Mouse (Mus musculus): ENCODE results near the gene Abcb1b.
"Not testable (repeated sequence)": the region's sequence is repeated elsewhere in the genome, so short reads cannot be mapped to it uniquely, and the experiment has no call there.

Abcb1b gene
- long read RNA-seq, experiment 1, full-length matches to known transcripts = 50 of 189 reads
- long read RNA-seq, experiment 1, partial matches to known transcripts = 99 of 189 reads
- long read RNA-seq, experiment 1, other reads (novel, unspliced or antisense) = 40 of 189 reads
- long read RNA-seq, experiment 2, full-length matches to known transcripts = 71 of 514 reads
- long read RNA-seq, experiment 2, partial matches to known transcripts = 327 of 514 reads
- long read RNA-seq, experiment 2, other reads (novel, unspliced or antisense) = 116 of 514 reads

DNA sequence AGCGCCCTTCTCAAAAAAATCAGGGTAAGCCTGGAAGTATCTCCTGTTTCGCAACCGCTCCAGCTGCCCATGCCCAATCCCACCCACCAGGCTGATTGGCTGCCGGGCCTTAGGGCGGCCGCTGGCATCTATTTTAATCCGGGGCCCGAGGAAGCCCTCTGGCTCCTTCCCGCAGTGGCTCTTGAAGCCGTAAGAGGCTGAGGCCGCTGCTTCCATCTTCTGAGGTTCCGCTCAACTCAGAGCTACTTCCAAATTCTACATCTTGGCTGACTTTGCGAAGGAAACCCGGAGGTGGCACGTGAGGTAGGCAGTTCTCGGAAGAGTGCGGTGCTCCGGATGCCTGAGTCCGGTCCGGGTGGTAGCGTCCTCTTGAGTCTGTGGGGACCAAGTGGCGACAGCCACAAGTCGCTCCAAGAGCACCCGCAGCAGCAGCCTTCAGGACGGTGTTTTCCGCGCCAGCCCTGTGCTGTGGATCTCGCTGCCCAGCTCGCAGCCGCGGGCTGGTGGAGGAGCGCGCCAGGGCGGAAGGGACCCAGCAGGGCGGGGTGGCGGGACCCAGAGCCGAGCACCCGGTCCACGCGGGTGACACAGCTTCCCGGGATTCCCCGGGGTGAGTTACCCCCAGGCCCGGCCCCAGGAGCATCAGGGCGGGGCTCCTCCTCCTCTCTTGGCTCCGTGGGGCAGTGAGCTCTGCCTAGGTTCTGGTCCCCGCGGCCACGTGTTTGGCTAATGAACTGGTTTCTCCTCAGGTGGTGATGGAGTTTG lies at the start of gene Abcb1b:
Abcb1b (plus strand) TSS at position 161 of the 765 bp plus-strand sequence.
- intact Hi-C loops (cut with DNase I) = loop anchor here (1.0 kb wide), 1 partner anchor 20 kb away; no protein-coding TSS in a partner anchor

DNA sequence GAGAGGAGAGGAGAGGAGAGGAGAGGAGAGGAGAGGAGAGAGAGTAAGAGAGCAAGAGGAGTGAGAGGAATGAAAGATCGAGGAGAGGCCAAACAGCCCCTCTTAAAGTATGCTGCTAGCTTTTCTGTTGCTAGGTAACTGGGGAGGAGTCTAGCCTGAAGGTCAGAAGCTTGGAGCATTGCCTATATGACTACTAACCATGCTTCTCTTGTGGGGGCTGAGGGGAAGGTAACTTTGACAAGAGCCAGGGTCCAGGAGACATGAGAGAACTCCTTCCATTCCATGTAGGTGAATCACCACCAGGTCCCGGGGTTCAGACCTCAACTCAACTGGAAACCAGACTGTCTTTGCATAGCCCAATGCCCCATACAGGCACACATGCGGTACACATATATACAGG lies 25.1 kb upstream of the Abcb1b start:
- intact Hi-C loops (cut with DNase I) = no loop called here

DNA sequence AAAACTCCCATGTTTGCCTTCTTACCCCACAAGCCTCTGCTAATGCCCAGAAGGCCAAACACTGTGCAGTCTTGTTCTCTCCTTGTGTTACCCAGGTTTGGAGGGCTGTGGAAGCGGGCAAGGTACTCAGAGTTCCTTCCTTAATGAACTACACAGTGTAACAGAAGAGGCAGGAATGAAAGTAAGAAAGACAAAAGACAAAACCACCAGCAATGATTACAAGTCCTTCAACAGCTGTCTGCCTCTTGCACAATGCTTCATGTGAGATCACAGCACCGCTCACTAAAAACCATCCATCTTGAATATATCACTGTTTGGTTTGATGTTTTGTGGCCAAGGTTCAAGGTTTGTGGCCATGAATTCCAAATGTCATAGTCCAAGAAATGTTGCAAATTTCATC lies 19.6 kb upstream of the Abcb1b start:
- intact Hi-C loops (cut with DNase I) = loop anchor here (1.0 kb wide), 1 partner anchor 20 kb away; the partner anchor contains the start of gene Abcb1b

DNA sequence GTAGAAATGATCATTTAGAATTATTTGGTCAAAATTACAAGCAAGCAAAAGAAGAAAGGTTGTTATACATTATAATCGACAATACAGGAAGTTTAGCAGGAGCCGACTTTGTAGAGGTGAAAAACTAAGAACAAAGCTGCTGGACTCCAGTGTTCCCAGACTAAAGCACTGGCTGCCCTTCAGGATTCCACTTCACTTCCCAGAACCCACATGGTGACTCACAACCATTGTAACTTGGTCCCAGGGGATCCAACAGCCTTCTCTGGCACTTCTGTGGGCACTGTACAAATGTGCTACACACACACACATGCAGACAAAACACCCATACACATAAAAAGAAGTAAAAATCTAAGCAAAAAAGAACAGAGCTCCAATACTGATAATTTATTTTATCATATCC lies 19.2 kb upstream of the Abcb1b start:
- intact Hi-C loops (cut with DNase I) = loop anchor here (1.0 kb wide), 1 partner anchor 20 kb away; the partner anchor contains the start of gene Abcb1b

DNA sequence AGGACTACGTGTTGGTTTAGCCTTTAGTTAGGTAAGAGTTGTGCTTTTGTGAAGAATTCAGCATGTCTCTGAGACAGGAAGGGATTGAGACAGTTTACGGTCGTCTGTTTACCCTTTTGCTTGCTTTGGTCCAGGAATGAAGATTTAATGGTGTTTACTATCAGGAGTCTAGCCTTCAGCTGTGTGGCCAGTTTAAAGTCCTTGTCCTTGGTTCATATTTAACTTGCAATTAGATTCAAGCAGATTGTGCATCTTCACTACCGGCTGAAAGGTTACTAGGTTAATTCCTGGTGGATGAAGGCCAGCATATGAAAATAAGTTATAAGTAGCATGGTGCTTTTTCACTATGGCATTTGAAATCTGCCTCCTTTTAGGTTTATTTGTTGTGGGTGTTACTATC lies 5.7 kb upstream of the Abcb1b start:
- intact Hi-C loops (cut with DNase I) = no loop called here

DNA sequence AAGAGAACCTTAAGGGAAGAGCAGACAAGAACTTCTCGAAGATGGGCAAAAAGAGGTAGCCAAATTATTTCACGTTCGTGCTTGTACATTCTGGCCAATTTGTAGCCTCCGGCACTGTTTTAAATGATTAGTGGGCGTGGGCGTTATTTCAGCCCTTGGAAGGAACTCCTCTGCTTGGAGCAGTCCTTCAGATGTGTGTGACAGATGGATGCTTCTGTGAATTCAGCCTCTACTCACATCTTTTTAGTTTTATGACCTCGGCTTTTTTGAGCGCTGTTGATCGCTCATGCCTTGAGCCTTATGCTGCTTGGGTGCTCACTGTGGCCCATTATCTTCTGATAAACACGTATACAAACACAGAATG lies 787 bp downstream of the Abcb1b start:
- intact Hi-C loops (cut with DNase I) = loop anchor here (1.0 kb wide), 1 partner anchor 20 kb away; no protein-coding TSS in a partner anchor

DNA sequence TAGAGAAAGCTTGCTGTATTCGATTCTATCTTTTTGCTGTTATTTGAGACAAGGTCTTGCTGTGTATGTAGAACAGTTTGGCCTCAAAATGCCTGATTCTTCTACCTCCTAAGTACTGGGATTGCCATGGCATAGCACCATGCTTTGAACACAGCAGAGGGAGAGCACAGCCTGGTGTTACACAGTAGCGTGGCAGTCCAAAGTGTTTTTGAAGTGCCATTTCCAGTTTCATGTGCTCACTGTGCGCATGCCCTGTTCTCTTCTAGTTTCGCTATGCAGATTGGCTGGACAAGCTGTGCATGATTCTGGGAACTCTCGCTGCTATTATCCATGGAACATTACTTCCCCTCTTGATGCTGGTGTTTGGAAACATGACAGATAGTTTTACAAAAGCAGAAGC lies 7.8 kb downstream of the Abcb1b start:
- intact Hi-C loops (cut with DNase I) = no loop called here

DNA sequence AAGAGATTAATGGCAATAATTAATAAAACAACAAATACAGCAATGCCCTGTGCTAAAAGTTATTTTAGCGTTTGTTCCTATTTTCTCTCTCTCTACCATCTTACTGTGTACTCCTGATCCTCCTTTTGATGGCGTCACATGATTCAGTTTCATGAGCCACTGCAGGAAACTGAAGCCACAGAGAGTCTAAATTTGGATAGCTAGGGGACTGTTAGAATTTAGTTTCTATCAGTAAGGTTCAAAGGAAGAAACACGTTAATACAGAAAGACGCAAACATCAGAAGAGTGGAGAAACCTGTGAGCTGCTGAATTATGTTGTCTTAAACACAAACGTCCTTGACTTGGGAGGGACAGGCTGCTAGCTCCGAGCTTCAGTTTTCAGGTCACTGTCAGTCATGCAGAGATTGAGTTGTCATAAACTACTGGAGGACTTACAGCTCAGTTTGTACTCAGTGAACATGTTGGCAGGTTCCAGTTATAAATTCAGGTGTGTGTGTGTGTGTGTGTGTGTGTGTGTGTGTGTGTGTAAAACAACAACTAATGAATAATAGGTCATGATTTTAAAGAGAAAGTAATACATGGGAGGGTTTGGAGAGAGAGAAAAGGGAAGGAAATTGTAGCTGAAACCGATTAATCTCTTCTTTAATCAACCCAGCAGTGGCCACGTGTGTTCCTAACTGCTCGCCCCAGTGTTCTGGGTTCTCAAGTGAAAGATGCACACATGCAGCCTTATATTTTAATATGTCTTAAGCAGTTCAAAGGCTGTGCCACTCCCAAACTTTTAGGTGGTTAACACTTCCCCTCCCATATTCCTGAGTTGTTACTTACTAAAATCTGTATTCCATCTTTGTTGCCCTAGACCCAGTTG lies 9.4 kb downstream of the Abcb1b start:
- intact Hi-C loops (cut with DNase I) = no loop called here

DNA sequence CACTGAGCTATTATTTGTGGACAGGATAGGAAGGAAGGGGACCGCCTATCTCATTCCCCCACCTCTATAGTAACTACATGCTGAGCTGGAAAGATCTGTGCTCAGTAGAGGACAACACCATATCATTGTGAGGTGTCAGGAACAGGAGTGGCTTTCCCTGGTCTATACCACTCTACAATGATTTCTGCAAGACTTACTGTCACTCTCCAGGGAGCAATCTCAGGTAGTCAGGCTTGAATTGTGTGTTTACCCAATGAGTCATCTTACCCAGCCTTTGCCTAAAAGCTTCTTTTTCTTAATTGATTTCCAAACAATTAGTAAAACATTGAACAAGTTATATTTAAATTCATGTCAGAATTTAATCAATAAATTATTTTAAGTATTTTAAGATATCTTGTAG lies 15.9 kb downstream of the Abcb1b start:
- intact Hi-C loops (cut with DNase I) = no loop called here

DNA sequence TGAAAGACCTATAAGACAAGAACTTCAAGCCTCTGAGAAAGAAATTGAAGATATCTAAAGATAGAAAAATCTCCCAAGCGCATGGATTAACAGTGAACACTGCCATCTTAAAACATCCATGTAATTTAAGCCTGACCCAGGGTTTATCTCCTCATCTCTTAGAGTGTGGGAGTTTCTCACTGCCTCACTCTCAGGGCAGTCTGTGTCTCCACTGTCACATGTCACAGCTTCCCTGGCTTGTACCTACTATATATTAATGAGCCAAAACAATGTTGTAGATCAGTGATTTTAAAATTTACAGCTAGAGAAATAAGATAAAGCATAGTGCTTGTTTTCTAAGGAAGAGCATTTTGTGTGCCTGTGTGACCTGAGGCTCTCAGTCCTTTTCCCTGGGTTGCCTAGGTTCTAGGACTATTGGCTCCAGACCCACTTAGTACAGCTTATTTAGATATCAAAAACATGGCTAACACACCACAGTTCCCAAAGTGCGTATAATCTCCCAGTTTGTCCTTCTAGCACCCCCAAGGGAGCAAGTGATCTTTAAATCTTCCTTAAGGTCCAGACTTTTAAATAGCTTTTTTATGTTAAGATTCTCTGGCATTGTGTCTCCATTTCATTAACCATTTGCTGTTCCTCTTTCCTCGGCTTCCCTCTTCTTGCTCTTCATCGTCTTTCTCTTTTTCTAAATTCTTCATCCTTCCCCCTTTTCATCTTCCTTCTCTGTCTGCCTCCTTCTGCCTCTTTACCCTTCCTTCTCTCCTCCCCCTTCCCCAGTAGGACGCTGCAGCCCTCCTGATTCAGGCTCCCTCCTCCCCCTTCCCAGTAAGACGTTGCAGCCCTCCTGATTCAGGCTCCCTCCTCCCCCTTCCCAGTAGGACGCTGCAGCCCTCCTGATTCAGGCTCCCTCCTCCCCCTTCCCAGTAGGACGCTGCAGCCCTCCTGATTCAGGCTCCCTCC lies 22.0 kb downstream of the Abcb1b start:
- intact Hi-C loops (cut with DNase I) = no loop called here

DNA sequence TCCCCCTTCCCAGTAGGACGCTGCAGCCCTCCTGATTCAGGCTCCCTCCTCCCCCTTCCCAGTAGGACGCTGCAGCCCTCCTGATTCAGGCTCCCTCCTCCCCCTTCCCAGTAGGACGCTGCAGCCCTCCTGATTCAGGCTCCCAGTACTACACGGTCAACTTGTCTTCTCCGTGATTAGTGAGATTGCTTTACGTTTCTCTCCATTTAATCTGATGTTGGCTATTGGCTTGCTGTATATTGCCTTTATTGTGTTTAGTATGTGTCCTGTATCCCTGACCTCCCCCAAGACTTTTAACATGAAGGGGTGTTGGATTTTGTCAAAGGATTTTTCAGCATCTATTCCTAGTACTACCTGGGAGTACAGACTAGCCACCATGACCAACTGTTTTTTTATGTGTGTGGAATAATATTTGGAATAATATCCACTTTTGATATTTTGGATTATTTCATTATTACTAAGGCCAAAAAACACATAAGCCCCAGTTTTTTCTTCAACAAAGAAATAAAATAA lies 22.7 kb downstream of the Abcb1b start:
- intact Hi-C loops (cut with DNase I) = not testable (repeated sequence)

DNA sequence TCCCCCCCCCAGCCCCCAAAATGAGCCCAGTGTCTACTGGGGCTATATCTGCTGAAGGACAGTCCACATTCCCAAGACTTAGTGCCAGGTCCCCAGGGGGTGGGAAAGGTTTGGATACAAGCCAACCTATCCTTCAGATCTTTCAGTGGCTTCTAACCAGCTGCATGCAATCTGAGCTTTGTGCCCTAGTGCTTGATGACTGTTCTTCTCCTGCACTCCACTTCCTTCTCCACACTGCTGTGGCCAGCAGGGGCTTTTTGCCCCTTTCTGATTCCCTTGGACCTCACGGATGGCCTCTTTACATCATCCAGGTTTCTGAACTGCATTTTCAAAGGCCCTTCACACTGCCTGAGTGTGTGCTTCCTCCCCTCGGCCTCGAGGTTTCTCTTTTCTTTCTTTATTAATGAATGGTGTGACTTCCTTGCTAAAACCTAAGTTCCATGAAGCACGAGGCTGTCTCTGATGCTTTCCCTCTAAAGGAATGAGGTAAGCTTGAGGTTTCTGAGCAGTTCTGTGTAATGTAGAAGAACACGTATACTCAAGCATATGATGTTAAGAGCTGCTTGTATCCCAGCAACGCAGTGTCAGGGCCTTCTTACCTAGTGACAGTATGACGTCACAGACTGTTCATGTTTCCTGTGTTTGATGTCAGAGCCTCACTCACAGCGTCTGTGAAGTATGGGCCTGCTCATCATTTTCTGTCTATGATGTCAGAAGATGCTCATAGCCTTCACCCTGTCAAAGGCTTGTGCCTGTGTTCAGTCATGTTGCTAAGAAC lies 40.9 kb downstream of the Abcb1b start:
- intact Hi-C loops (cut with DNase I) = no loop called here

DNA sequence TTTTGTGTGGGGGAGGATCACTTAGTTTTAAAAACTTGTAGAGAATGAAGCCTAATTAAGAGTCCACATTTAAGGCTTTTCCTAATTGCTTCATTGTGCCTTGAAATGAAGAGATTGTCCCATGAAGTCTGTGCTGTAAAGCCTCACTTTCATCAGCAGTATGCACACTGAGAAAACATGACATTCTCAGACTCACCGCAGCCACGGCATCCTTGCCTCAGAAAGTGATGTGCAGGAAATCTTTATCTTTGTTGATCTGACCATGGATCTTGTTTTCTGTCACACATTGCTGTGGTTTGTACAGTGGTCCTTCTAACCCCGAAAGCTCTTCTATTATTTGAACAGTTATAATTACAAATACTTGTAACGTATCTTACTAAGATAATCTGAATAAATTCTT lies 41.7 kb downstream of the Abcb1b start:
- intact Hi-C loops (cut with DNase I) = loop anchor here (5.0 kb wide), 1 partner anchor 347 kb away; no protein-coding TSS in a partner anchor

DNA sequence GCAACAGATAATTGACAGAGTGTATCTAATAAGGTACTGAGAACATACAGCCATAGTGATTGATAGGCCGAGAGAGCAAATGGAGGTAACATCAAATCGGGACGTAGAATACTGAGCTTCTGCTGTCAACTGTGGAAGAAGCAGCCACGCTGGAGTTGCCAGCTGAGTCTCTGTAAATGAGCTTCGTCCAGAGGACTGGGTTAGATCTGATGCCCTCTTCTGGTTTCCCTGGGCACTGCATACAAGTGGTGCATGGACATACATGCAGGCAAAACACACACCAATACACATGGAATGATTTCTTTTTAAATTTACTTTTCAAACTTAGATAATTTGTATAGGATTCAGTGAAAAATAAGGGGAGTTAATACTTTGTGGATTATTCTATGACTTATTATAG lies 42.9 kb downstream of the Abcb1b start:
- intact Hi-C loops (cut with DNase I) = loop anchor here (5.0 kb wide), 1 partner anchor 349 kb away; no protein-coding TSS in a partner anchor

DNA sequence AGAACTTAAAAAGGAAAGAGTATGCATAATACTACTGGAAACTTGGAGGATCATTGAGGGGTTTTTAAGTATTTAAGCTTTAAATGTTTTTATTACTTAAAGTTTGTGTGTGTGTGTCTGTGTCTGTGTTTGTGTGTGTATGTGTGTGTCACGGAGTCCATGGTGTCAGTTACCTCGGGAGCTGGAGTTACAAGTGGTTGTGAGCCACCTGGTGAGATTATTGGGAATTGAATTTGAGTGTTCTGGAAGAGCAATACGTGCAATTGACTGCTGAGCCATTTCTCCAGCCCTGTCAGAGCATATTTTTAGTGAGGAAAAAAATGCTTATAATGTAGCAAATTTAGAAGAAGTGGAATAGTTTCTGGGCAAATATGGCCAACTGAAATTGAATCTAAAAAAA lies 44.9 kb downstream of the Abcb1b start:
- intact Hi-C loops (cut with DNase I) = loop anchor here (5.0 kb wide), 1 partner anchor 351 kb away; no protein-coding TSS in a partner anchor

DNA sequence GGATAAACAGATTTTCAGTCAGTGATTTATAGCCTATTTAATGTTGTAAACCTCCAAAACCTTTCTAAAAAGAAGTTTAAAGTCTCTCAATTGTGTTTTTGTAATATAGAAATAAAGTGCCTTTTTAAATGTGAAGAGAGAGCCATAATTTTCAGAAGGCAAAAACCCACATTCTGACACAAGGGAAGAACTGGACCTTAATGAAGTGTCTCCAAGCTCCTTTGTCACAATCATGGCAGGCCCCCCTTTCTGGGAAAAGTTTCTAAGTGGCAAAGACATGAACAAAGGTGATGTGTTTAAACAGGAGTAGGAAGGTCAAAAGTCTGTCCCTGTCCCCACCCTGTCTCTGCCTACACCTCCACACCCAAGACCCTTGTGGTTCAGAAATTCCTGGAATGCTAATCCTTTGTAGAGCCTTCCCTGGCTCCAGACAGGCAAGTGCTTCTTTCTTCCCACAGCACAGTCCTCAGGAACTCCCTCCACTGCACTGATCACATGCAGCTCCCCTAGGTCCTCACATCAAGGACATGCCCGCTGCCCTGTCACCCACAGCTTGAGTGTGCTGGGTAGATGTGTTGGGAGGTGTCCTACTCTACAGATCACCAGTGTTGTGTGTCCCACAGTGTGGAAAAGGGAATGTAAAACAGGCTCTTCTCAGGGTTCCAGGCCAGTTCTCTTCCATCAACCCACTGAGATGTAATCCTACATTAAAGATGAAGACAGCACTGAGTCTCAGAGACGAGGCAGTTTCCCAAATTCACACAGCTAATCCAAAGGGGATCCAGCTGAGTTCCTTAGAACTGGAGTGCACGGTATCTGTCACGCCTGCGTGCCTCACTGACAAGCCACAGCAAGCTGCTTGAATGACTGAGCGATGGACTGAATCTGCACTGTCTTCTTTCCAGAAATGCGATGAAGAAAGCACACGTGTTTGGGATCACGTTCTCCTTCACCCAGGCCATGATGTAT lies 50.9 kb downstream of the Abcb1b start:
- intact Hi-C loops (cut with DNase I) = not testable (repeated sequence)

DNA sequence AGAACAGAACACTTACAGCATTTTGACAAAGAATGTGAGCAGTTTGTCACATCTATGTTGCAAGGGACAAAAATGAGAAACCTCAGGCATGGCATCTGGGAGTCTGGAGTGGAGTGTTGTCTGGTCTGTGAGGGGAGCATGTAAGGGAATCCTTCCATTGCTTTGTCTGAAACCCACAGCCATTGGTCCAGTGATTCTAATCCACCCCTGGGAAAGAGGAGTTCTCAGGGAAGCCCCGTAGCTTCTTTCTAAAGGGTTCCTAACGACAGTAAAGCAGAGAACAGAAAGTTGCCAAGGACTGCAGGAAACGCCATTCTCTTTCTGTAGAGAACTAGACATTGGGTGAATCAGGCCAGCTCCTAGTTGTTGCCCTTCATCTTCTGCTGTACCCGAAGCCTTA lies 52.9 kb downstream of the Abcb1b start:
- intact Hi-C loops (cut with DNase I) = no loop called here

DNA sequence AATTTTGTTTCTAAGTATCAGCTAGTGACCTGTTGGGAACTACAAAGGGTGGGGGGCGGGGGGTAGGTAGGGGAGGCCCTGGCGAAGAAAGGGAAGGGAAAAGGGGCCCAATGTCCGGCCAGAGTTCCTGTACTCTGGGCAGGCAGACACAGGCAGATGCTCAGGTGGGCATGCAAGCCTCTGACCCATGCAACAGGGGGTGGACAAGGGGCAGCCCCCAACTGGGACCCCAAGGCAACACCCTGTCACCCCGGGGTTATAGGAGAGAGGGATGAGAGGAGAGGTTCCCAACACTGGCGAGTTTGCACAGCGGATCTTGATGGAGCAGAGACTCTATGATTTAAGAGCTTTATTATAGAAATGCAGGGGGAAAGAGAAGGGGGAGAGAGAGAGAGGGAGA lies 59.3 kb downstream of the Abcb1b start:
- intact Hi-C loops (cut with DNase I) = no loop called here

Measured in adrenal gland (tissue).